Mouse (Mus musculus): ENCODE results near the gene Zbtb41. TPM values are rescaled to one million over a fixed set of nuclear protein-coding genes. Genes with fewer than 3 reads are reported as not detected.
A peak's percentile ranks its signal among the peaks of the same experiment; 100 is the strongest.
"Not testable (repeated sequence)": the region's sequence is repeated elsewhere in the genome, so short reads cannot be mapped to it uniquely, and the experiment has no call there.

Zbtb41 gene
- polyA plus RNA-seq, 1 experiment = 20.8 TPM

- no peak for DNase-seq (ENCODE audit: low read depth)
- TF ChIP-seq CTCF (IDR thresholded peaks at IDR 0.05; ENCODE audit: borderline replicate concordance, extremely low read depth, insufficient read depth, insufficient read length) (no peak), POLR2A (IDR thresholded peaks at IDR 0.05; ENCODE audit: borderline replicate concordance, extremely low read depth, insufficient read depth, insufficient read length, poor library complexity, severe bottlenecking) (no peak)
Measured at GRCm38 (mm10) chr1:139421521-139421874, 590 bp upstream of the Zbtb41 start.

- TF ChIP-seq CTCF (IDR thresholded peaks at IDR 0.05; ENCODE audit: borderline replicate concordance, extremely low read depth, insufficient read depth, insufficient read length) (no peak), POLR2A (IDR thresholded peaks at IDR 0.05; ENCODE audit: borderline replicate concordance, extremely low read depth, insufficient read depth, insufficient read length, poor library complexity, severe bottlenecking) (no peak)
- DNase-seq (ENCODE audit: low read depth) = peak; percentile 57
Measured at GRCm38 (mm10) chr1:139422941-139423340, 853 bp downstream of the Zbtb41 start.

- TF ChIP-seq CTCF (IDR thresholded peaks at IDR 0.05; ENCODE audit: borderline replicate concordance, extremely low read depth, insufficient read depth, insufficient read length) (no peak), POLR2A (IDR thresholded peaks at IDR 0.05; ENCODE audit: borderline replicate concordance, extremely low read depth, insufficient read depth, insufficient read length, poor library complexity, severe bottlenecking) (no peak)
- DNase-seq (ENCODE audit: low read depth) = no peak
Measured at GRCm38 (mm10) chr1:139423931-139424330, 1.8 kb downstream of the Zbtb41 start.

GRCm38 (mm10) chr1:139425006-139425405 lies 2.9 kb downstream of the Zbtb41 start:
- DNase-seq (ENCODE audit: low read depth) = peak; percentile 70
- no peak for TF ChIP-seq CTCF (IDR thresholded peaks at IDR 0.05; ENCODE audit: borderline replicate concordance, extremely low read depth, insufficient read depth, insufficient read length)
- TF ChIP-seq POLR2A (IDR thresholded peaks at IDR 0.05; ENCODE audit: borderline replicate concordance, extremely low read depth, insufficient read depth, insufficient read length, poor library complexity, severe bottlenecking) = no peak

GRCm38 (mm10) chr1:139438373-139438772 lies 16.3 kb downstream of the Zbtb41 start:
- TF ChIP-seq POLR2A (IDR thresholded peaks at IDR 0.05; ENCODE audit: borderline replicate concordance, extremely low read depth, insufficient read depth, insufficient read length, poor library complexity, severe bottlenecking) (no peak), CTCF (IDR thresholded peaks at IDR 0.05; ENCODE audit: borderline replicate concordance, extremely low read depth, insufficient read depth, insufficient read length) (peak; percentile 61; the same call in 1 of the 2 replicates)
- DNase-seq (ENCODE audit: low read depth) = peak; percentile 89

- DNase-seq (ENCODE audit: low read depth) = not testable (repeated sequence)
Measured at GRCm38 (mm10) chr1:139443103-139443502, 21.0 kb downstream of the Zbtb41 start.

- peak; percentile 98 for DNase-seq (ENCODE audit: low read depth)
- no peak for TF ChIP-seq POLR2A (IDR thresholded peaks at IDR 0.05; ENCODE audit: borderline replicate concordance, extremely low read depth, insufficient read depth, insufficient read length, poor library complexity, severe bottlenecking)
- TF ChIP-seq CTCF (IDR thresholded peaks at IDR 0.05; ENCODE audit: borderline replicate concordance, extremely low read depth, insufficient read depth, insufficient read length) = no peak
Measured at GRCm38 (mm10) chr1:139454340-139455225, 32.5 kb downstream of the Zbtb41 start, which contains the start of gene Aspm. Gene Aspm, plus strand, starts transcription at chr1:139454772.

GRCm38 (mm10) chr1:139455226-139455869 lies 33.3 kb downstream of the Zbtb41 start:
- TF ChIP-seq POLR2A (IDR thresholded peaks at IDR 0.05; ENCODE audit: borderline replicate concordance, extremely low read depth, insufficient read depth, insufficient read length, poor library complexity, severe bottlenecking) = no peak
- TF ChIP-seq CTCF (IDR thresholded peaks at IDR 0.05; ENCODE audit: borderline replicate concordance, extremely low read depth, insufficient read depth, insufficient read length) = no peak
- peak; percentile 33 for DNase-seq (ENCODE audit: low read depth)

GRCm38 (mm10) chr1:139460807-139461206 lies 38.7 kb downstream of the Zbtb41 start:
- TF ChIP-seq POLR2A (IDR thresholded peaks at IDR 0.05; ENCODE audit: borderline replicate concordance, extremely low read depth, insufficient read depth, insufficient read length, poor library complexity, severe bottlenecking) (no peak), CTCF (IDR thresholded peaks at IDR 0.05; ENCODE audit: borderline replicate concordance, extremely low read depth, insufficient read depth, insufficient read length) (no peak)

GRCm38 (mm10) chr1:139465936-139466335 lies 43.8 kb downstream of the Zbtb41 start:
- TF ChIP-seq CTCF (IDR thresholded peaks at IDR 0.05; ENCODE audit: borderline replicate concordance, extremely low read depth, insufficient read depth, insufficient read length) = no peak
- no peak for TF ChIP-seq POLR2A (IDR thresholded peaks at IDR 0.05; ENCODE audit: borderline replicate concordance, extremely low read depth, insufficient read depth, insufficient read length, poor library complexity, severe bottlenecking)

More at GRCm38 (mm10) chr1:139460807-139461206, 38.7 kb downstream of the Zbtb41 start:
- DNase-seq (ENCODE audit: low read depth) = no peak

GRCm38 (mm10) chr1:139478898-139479297 lies 56.8 kb downstream of the Zbtb41 start:
- TF ChIP-seq CTCF (IDR thresholded peaks at IDR 0.05; ENCODE audit: borderline replicate concordance, extremely low read depth, insufficient read depth, insufficient read length) (no peak), POLR2A (IDR thresholded peaks at IDR 0.05; ENCODE audit: borderline replicate concordance, extremely low read depth, insufficient read depth, insufficient read length, poor library complexity, severe bottlenecking) (no peak)
- DNase-seq (ENCODE audit: low read depth) = peak; percentile 43

More at GRCm38 (mm10) chr1:139465936-139466335, 43.8 kb downstream of the Zbtb41 start:
- no peak for DNase-seq (ENCODE audit: low read depth)

Data from brain, embryonic 14.5 days (tissue).